Mouse (Mus musculus) cerebellum, adult 9-10 months (tissue): ENCODE results near the gene Adarb2.

Source experiments
- DNase-seq: peaks from one replicate; pipeline ENCODE4 v3.0.0; 2022

The Adarb2 gene

DNA sequence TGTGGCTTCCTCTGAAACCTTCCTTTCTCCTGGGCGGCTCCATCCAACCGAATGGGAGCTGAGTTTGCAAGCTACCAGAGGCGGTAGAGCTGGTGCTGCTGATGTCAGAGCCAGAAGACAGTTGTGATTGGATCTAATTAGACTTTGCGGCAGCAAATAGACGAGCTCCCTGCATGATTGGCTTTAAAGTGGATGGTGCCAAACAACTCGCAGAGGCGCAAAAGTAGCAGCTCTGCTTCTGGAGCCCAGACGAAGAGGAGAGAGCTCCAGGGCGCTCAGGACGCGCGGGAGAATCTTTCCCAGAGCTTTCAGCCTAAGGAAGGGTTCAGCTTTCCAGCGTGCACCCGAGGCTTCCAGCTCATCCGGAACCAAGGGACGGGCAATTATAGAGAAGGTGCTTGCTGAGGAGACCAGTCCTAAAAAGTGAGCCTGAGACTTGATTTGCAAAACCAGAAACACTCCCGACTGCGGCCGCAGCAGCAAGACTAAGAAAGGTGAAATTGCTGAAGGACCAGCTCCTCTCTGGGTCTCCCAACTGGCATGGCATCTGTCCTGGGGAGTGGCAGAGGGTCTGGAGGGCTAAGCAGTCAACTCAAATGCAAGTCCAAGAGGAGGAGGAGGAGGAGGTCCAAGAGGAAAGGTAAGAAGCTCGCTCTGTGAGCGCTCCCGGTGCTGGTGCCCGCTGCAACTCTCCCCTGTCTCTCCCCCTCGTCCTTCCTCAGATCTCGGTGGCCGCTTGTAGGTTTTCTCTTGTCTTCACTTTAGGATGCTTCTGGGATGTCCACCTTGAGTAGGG, at the start of gene Adarb2:
Gene Adarb2 (plus strand): TSS at position 186 of the 796 bp plus-strand sequence.
- peak; percentile 22 for DNase-seq

- no peak for DNase-seq
These were observed 28.9 kb upstream of the Adarb2 start for GRCm38 (mm10) chr13:8173800-8174199.

DNA sequence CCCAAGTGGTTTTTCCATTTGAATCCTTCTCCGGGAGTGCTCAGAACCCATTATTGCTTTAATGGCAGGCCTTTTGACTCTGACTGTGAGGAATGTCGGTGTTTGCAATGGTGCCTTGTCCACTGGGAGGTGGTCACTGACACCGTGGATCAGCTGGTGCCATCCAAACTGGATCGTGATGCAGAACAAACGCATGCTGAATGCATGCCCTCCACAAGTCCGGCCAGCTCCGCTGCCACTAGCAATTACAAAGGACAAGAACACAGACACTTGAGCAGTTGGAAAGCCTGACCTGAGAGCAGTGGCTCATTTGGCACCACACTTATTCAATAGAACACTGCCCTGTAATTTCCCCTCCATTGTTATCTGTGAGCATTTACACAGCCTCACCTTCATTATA, 10.7 kb upstream of the Adarb2 start:
- no peak for DNase-seq

- no peak for DNase-seq
These were observed 3.3 kb upstream of the Adarb2 start for GRCm38 (mm10) chr13:8199186-8199880.

- no peak for DNase-seq
These were observed 779 bp downstream of the Adarb2 start for GRCm38 (mm10) chr13:8203477-8203813.

- no peak for DNase-seq
These were observed 4.7 kb downstream of the Adarb2 start for GRCm38 (mm10) chr13:8207337-8207736.

DNA sequence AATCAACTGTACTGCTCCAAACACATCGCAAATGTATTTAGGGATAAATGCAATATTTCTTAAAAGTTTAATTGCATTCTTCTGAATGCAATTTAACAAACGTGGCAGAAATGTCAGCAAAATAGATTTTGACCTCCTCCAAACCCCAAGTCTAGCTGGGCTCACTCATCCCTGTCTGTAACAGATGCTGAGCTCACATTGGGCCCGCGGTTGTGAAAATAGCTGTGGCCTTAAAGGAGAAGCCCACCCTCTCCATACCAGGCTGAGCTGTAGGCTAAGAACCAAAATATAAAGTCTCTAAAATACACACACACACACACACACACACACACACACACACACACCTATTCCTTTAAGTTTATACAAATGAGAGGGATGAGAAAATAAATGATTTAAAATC, 8.1 kb downstream of the Adarb2 start:
- no peak for DNase-seq

GRCm38 (mm10) chr13:8238871-8239270, 36.2 kb downstream of the Adarb2 start:
- no peak for DNase-seq

- no peak for DNase-seq
These were observed 45.5 kb downstream of the Adarb2 start for GRCm38 (mm10) chr13:8248016-8248667.

GRCm38 (mm10) chr13:8272158-8272945, 69.7 kb downstream of the Adarb2 start:
- DNase-seq: peak; percentile 77

DNA sequence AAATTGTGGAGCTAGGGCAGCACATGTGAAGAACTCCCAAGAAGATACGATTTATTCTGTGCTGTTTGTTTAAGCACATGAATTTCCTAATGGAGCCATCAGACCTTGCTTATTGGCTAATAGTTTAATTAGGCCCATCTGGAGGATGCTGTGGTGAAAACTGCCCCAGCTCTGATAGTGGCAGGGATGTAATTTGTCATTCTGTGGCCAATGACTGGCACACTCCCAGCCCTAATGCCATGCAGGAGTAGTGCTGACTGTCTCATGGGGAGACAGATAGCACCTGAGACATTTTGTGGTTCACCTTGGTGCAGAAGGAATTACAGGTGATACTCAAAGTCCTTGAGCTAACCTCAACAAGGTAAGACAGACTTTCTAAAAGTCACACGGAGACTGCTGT, 80.5 kb downstream of the Adarb2 start:
- no peak for DNase-seq

DNA sequence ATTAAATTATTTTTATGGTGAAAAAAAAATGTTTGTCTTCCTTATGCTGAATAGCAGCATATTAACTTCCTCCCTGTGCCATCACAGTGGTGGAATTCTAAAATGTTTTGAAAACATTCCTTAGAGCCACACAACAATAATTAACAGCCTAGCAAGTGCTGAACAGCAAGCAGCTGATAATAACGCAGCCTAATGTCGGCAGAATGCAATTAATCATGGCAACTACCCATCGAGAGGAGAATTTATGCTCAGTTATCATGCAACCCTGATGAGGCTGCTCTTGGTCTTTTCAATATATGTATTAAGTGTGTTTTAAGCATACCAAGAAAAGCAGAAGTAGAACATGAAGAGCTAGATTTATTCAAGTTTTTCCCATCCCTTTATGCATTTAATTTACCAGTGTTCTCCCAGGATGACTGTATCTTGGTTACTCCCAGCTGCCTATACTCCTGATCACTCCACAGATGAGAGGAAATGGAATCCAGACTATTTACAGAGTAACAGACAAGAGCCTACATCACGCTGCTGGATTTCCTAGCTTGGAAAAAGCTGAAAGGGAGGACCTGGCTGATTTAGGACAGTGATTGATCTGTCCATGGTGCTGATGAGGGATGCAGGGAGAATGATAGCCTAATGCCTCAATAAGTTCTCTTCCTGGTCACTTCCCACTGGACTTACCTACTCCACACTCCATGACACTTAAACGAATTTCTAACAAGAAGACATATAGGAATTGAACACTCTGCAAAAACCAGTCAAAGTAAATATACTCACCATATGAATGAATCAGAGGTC, 113.9 kb downstream of the Adarb2 start:
- DNase-seq: no peak

DNA sequence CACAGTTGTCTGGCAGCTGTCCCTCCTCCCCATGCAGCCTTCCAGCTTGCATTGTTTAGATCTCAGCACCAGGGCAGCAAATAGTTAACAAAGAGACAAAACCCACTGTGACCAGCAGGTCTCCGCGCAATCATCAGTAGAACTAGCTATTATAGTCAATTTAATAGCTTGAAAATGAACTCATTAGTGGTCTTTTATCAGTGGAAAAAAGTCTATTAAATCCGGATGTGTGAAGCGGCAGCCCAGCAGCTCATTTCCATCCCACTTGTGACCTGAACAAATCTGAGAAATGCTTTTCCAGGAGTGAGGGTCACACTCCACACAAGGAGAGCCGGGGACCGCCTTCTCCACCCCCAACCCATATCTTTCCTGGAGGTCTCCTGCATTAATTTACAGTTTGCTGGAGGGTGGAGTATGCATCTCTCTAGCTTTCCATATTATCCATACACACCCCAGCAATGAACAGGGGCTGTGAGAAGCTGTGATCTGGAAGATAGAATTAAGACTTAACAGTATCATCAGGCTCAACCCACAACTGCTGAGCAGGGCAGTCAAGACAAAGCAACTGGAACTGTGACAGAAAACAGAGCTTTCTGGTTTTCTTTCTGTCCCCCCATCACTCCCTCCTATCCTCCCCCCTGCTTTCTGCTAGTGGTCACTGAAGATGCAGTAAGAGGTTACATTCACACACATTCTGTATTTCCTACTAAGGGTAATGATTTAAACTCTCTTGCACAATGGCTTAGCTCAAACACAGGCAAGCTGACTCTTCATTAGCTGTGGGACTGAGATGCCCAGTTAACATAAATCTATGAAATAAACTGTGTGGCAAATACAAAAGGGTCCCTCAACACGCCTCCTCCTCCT, 131.2 kb downstream of the Adarb2 start:
- DNase-seq: no peak

DNA sequence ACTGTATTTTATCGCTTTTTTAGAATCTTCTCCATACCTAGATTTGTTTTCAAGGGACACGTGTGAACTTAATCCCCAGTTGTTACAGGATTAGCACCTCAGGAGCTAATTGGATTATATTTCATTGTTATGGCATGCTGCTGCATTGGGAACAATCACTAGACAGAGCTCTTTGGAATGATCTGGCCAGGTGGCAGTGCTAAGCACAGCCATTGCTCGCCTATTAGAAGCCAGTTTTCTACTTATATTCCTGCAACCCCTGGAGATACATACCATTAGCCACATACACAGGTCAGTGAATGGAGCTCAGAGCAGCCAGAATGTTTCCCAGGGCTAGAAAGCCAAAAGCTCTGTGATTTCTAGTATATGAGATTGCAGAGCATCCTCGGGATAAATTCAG, 131.9 kb downstream of the Adarb2 start:
- DNase-seq: no peak

- DNase-seq: peak; percentile 10
These were observed 138.6 kb downstream of the Adarb2 start for GRCm38 (mm10) chr13:8341086-8341807.

DNA sequence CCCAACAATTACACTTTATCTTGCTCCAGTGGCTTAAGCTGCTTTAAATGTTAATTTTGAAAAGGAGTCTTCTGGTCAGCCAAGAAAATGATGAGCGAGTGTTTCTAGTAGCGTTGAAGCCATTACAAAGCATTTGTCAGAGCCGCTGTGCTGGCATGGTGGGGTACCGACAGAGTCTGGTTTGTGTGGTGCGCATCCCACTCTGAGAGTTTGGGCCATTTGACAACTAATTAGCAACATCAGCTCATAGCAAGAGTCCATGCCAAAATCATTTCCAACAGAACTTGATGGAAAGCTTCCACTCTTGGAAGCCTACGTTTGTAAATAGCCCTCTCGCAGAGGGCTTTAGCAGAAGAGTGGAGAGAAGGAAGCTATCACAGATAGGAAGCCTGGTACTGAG, 144.5 kb downstream of the Adarb2 start:
- DNase-seq: no peak

- DNase-seq: peak; percentile 50
These were observed 149.7 kb downstream of the Adarb2 start for GRCm38 (mm10) chr13:8352341-8352740.

DNA sequence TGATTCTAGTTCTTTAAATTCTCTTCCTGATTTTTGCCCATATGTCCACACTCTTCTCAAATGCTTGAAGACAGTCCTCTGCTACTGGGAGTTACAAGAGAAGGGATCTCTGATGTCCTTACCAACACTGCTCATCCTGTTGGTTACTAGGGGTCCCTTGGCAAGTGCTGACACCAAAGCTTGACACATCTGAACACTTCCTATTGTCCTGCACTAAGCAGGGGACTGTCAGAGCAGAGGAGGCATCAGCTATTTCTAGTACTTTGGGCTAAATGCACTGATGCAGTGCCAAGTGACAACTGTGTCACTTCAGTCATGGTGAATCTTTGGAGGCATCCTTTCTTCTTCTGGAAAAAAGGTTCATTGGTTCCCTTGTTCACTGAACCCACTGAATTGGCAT, 150.3 kb downstream of the Adarb2 start:
- no peak for DNase-seq

- no peak for DNase-seq
These were observed 162.9 kb downstream of the Adarb2 start for GRCm38 (mm10) chr13:8365523-8365922.

- DNase-seq: no peak
These were observed 163.4 kb downstream of the Adarb2 start for GRCm38 (mm10) chr13:8366087-8366486.
